Mouse (Mus musculus) E14TG2a.4 (cell line): ENCODE data around the gene Lrrc61.

Experiments
- CTCF ChIP-seq: conservative IDR thresholded peaks from 2 replicates; pipeline ENCODE4 v1.5.1; 2014; ENCODE audit warnings: low read length
- POU5F1 ChIP-seq: IDR thresholded peaks from 2 replicates; pipeline ENCODE4 v1.6.1; 2014; ENCODE audit warnings: low read length, borderline replicate concordance

DNA sequence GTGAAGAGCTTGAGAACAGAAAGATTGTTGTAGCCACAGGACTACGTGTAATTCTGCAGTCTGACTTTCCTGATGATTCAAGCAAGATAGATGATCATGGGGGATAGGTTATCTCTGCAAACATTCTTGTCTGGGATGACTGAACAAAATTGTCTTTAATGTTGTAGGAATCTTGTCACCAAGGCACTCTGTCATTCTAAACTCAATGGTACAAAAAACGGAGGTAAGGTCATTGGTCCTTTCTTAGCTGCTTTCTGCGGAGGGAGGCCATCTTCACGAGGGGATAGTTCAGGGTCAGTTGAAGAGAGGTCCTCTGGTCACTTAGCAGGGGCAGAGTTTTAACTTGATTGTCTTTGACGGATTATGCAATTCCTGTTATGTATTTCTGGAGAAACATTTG, 24.1 kb downstream of the Lrrc61 start:
- TF ChIP-seq CTCF: no peak
- no peak for TF ChIP-seq POU5F1
